Mouse (Mus musculus): ENCODE data around the gene Hist3h2ba.

Hist3h2ba gene

DNA sequence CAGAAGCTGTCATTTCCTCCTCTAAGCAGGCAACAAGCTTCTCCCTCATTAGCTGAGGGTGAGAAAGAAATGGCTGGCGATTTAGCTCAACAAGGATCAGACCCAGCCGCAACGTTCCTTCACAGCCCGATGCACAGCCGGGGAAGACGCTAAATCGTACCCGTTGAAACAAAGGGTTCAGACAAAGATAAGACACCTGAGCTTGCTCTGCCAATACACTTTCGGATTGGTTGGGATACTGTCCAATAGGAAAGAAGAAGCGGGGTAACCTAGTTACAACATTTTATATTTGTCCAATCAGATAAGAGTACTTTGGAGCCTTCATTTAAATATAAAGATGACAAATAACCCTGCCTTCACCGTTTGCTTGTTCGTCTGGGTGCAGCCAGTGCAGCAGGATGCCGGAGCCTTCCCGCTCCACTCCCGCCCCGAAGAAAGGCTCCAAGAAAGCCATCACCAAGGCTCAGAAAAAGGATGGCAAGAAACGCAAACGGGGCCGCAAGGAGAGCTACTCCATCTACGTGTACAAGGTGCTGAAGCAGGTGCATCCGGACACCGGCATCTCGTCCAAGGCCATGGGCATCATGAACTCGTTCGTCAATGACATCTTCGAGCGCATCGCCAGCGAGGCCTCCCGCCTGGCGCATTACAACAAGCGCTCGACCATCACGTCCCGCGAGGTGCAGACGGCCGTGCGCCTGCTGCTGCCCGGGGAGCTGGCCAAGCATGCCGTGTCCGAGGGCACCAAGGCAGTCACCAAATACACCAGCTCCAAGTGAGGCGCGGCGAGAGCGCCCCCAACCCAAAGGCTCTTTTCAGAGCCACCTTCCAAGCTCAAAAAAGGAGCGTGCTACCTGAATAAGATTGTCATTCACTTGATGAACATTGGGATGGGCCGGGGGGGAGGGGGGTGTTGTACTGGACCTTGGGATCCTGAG lies at the start of gene Hist3h2ba:
Gene Hist3h2ba, plus strand, starts transcription at position 379 of the 938 bp plus-strand sequence.
- peak; percentile 98 for DNase-seq

DNA sequence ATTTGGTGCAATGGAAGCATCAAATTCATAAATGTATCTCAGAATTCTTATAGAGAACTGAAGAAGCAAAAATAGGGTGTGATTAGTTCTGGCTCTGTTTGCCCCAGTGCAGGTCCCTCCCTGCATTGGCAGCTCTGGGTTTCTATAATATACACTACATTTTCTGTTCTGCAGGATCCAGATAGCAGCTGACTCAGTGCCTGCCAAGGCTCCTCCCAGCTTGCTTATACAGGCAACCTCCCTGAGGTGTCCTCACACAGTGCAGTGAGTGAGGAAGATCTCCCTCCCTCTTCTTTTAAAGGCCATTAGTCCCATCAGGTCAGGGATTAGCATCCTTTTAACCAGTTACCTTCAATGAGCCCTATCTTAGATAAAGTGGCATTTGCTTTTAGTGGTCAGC lies 47.6 kb upstream of the Hist3h2ba start:
- no peak for DNase-seq

GRCm38 (mm10) chr11:58903511-58904409 lies 45.0 kb upstream of the Hist3h2ba start, which contains the start of gene Zfp39:
Gene Zfp39, minus strand, starts transcription at chr11:58904225.
- DNase-seq, result peak; percentile 96

GRCm38 (mm10) chr11:58904410-58904718 lies 44.4 kb upstream of the Hist3h2ba start:
- DNase-seq, result no peak

DNA sequence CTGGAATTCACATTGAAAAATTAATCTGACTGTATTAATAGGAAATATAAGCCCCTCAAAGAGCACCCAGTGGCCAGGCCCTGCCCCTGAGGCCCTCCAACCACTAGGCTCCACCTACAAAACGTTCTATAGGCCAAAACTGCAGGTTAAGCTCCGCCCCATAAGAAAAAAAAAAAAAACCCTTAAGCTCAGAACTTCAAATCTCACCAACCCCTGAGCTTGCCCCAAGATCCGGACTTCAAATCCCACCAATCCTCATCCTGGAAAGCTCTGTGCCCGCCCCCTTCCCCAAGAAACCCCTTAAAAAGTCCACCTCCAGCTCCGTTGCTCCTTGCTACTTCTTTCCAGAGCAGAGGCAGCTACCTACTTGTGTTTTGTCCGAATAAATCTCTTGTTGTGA lies 43.9 kb upstream of the Hist3h2ba start:
- DNase-seq, result peak; percentile 81

GRCm38 (mm10) chr11:58913776-58914175 lies 34.9 kb upstream of the Hist3h2ba start:
- DNase-seq, result no peak

DNA sequence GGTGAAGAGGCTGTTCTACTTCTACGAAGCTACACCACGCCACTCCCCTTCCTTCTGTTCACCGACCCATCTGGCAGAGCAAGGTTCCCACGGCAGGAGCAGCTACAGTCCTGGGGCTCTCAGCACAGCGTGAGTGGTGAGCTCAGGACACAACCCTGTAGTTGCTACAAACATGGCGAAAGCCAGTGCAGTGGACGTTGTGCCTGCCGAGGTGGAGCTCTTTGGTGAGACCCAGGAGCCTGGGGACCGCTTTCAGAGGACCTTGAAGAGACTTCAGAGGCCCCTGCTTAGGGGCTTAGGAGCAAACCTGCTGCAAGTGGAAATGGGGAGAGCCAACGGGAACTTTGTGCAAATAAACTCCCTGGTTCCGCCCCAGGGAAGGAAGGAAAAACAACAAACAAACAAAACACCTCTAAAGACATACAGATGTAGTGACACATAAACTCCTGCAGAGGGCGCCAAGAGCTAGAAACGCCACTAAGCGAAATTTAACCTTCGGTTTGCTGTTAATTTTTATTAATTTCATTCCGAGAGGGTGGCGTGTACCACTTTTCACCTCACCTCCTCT lies 34.2 kb upstream of the Hist3h2ba start:
- DNase-seq, result peak; percentile 76

GRCm38 (mm10) chr11:58916879-58917744 lies 31.6 kb upstream of the Hist3h2ba start:
- DNase-seq, result peak; percentile 73

GRCm38 (mm10) chr11:58917745-58918366 lies 30.9 kb upstream of the Hist3h2ba start, which contains the start of gene Btnl10:
Gene Btnl10, plus strand, starts transcription at chr11:58917908.
- no peak for DNase-seq

DNA sequence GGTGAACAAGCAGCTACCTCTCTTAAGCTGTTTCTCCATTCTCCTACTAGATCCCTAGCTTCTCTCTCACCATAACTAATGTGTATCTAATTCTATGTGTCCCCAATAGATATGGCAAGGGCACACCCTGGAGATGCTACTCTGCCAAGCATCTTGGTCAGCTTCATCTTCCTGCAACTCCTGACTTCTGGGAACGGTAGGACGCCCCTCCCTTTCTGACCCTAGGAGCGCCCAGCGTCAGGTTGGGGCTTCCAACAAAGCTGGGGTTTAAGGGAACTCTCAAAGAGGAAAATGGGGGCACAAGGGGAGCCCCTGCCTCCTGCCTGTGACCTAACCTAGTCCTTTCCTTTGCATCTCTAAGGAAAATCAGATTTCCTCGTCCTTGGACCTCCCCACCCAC lies 30.0 kb upstream of the Hist3h2ba start:
- DNase-seq, result no peak

DNA sequence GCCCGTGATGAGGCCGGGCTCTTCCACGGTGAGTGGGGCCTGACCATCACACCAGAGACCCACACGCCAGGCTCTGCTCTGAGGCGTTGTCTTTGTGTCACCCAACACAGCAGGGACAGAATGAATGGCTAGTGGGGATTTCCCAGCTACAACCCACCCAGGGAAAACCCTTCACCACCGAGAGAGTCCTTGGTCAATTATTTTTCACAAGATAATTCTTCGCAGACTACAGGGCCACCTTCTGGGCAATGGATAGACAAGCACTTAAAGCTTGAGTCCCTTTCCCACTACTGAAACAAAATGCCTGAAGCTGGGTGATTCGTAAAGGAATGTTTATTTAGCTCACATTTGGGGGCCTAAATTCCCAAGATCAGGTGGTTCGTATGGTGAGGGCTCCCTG lies 26.3 kb upstream of the Hist3h2ba start:
- DNase-seq, result no peak

GRCm38 (mm10) chr11:58926651-58927050 lies 22.1 kb upstream of the Hist3h2ba start:
- DNase-seq, result no peak

DNA sequence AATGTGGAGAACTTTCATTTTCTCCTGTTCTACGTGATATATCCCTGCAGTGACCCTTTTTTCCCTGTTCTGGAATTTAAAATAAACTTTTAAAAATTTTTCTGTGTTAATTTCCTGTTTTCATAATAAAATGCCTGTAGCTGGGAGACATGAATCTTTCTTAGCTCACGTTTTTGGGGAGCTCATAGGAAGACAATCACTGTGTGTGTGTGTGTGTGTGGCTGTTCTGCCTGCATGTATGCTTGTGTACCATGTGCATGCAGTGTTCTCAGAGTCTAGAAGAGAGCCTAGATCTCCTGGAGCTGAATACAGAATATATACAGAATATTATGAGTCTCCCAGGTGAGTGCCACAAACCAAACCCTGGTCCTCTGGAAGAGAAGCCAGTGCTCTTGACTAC lies 21.7 kb upstream of the Hist3h2ba start:
- no peak for DNase-seq

DNA sequence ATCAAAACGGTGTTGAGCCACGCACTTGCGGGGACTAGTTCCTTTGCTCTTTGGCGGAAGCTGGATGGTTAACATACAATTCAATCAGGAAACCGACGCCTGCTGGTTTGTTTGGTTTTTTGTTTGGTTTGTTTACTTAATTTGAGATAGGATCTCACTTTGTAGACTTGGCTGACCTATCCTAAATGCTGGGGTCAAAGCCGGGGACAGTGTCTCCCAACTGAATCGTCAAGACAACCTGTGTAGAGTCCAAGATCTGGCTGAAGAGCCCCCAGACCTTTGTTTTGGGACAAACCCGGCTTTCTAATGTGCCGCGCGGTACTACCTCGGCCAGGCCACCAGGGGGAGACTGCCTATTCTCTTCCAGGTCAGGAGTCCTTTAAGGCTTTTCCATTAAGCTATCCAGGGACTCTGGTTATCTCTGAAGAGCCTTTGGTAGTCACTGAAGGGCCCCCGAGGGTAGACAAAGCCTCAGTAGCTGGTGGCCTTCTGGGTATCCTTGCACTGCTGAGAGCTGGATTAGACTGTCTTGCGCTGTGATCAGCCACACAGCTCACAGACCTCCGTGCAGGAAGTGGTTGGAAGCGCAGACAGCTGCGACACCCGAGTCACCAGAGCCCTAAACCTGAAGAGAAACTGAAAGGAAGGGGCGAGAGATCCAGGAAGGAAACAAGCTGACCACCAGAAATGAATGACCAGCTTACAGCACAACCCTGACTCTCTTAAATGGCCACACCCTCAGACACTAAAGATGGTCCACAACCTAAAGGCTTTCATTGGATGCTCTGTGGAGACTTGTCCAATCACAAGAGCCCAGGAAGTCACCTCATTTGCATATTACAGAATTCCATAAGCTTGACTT lies 20.7 kb upstream of the Hist3h2ba start:
- peak; percentile 82 for DNase-seq

DNA sequence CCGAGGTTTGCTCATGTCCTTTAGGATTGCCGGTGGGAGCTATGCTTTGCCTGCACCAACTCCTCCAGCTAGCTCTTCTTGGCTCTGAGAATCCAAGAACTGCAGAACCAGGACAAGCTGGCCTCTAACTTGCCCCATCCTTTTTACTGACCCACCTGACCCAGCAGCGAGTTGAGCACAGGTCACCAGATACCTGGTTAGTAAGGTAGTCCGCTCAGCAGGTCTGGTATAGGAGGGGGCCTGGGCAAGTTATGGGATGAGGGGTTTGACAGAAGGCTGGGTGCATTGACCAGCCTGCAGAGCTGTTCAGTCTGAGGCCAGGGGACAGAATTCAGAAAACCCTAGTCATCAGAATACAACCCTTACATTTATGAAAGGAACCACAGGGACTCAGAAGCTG lies 19.7 kb upstream of the Hist3h2ba start:
- no peak for DNase-seq

- no peak for DNase-seq
Measured at GRCm38 (mm10) chr11:58929641-58930040, 19.1 kb upstream of the Hist3h2ba start.

- DNase-seq, result no peak
Measured at GRCm38 (mm10) chr11:58930254-58930653, 18.5 kb upstream of the Hist3h2ba start.

- DNase-seq, result no peak
Measured at GRCm38 (mm10) chr11:58931576-58931975, 17.1 kb upstream of the Hist3h2ba start.

DNA sequence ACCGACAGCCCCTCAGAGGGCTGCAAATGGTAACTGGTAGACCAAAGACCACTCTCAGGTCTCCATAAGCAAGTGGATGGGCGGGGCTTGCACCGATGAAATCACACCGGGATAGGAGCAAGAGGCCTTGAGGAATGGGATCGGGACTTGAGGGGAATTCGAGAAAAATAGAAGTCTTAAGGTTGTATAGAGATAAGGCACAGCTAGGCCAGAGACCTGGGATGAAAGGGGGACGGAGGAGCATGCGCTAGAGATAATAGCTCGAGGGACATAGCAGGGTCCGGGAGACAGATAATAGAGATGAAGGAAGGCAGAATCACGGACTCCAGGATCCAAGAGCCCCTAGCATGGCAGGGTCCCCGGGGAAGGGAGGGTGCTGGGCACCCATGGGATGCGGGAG lies 10.8 kb upstream of the Hist3h2ba start:
- peak; percentile 33 for DNase-seq

DNA sequence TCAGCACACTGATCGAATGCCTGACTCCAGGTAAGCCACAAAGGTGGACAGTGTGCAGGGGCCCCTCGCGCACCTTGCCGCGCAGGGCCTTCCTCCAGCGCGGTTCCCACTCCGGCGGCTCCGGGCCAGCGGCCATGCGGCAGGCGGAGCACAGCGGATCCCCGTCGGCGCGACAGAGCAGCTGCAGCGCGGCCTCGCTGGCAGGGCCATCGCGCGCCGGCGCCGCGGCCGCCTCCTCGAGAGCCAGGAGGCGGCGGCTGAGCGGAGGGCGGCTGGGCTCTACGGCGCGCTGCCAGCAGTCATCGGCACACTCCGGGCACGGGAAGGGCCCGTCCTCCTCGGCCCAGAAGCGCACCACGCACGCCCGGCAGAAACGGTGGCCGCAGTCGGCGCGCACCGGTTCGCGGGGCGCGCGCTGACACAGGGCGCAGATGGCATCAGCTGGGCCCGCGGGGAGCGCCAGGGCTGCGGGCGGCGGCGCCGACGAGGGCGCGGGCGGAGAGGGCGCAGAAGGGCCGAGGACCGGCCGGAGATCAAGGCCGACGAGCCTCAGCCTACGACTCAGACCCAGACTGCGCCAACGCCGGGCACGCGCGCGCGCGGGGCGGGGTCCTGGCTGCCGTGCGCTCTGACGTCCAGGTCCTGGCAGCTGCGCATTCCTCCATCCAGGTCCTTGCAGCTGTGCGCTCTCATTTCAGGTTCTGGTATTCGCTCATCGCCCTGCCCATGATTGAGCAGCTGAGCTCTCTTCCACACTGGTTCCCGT lies 10.2 kb upstream of the Hist3h2ba start, which contains the start of gene Rnf187:
Gene Rnf187, minus strand, starts transcription at position 595 of the 766 bp plus-strand sequence.
- DNase-seq, result peak; percentile 96
